Mouse (Mus musculus) kidney, embryonic 14.5 days (tissue): Measurements from ENCODE around the gene Nt5c2. TPM values are rescaled to one million over a fixed set of nuclear protein-coding genes. Genes with fewer than 3 reads are reported as not detected.
"Not testable (repeated sequence)": the region's sequence is repeated elsewhere in the genome, so short reads cannot be mapped to it uniquely, and the experiment has no call there.

Experiments used
- ATAC-seq: fragments of 200-750 bp; cut with Nextera tagmentation; 2 replicates; pipeline ENCODE4 v1.8.0; 2017; ENCODE audit warnings: moderate number of reproducible peaks, mild to moderate bottlenecking, moderate TSS enrichment, moderate library complexity; ENCODE audit not compliant: low FRiP score, low TSS enrichment
- H3K27ac ChIP-seq: fragments of 300-500 bp; sonication (generic); 2 replicates; pipeline ENCODE4 v1.5.1; 2014; ENCODE audit warnings: low read depth, mild to moderate bottlenecking, low read length, moderate library complexity, mixed read lengths
- H3K27me3 ChIP-seq: fragments of 300-500 bp; sonication (generic); 2 replicates; pipeline ENCODE4 v1.6.1; 2014; ENCODE audit warnings: mild to moderate bottlenecking, low read length; ENCODE audit not compliant: control insufficient read depth, insufficient read depth
- H3K36me3 ChIP-seq: fragments of 300-500 bp; sonication (generic); 2 replicates; pipeline ENCODE4 v1.6.1; 2014; ENCODE audit warnings: low read length, mixed read lengths; ENCODE audit not compliant: control insufficient read depth, insufficient read depth
- H3K4me1 ChIP-seq: fragments of 300-500 bp; sonication (generic); 2 replicates; pipeline ENCODE4 v1.6.1; 2014; ENCODE audit warnings: low read length, mixed read lengths; ENCODE audit not compliant: control insufficient read depth, insufficient read depth
- H3K4me2 ChIP-seq: fragments of 300-500 bp; sonication (generic); replicated peaks from 2 replicates; pipeline ENCODE4 v1.6.1; 2014; ENCODE audit warnings: low read depth, mild to moderate bottlenecking, low read length
- H3K4me3 ChIP-seq: fragments of 300-500 bp; sonication (generic); 2 replicates; pipeline ENCODE4 v1.5.1; 2014; ENCODE audit warnings: mild to moderate bottlenecking, low read length
- H3K9ac ChIP-seq: fragments of 300-500 bp; sonication (generic); 2 replicates; pipeline ENCODE4 v1.6.1; 2014; ENCODE audit warnings: low read depth, mild to moderate bottlenecking, low read length, moderate library complexity
- H3K9me3 ChIP-seq: fragments of 300-500 bp; sonication (generic); 2 replicates; pipeline ENCODE4 v1.6.1; 2016; ENCODE audit warnings: low read length; ENCODE audit not compliant: control insufficient read depth
- WGBS: fragments of 180-500 bp; shearing (Covaris S2); extraction: QIAGEN DNeasy Blood & Tissue Kit; methylation state at CpG from one replicate; pipeline ENCODE4 v1.1.7; 2014; 5-methylcytosine and 5-hydroxymethylcytosine counted together
- polyA plus RNA-seq: library from polyadenylated mRNA; unstranded; fragments of >200 nt; fragmentation: Nextera tagmentation; extraction: Ambion mirVana; gene quantifications from 2 replicates; pipeline ENCODE4 v1.2.1, GENCODE M21; 2014

Gene Nt5c2
- polyA plus RNA-seq, 1 experiment from 2014 or later = 80.2 TPM

DNA sequence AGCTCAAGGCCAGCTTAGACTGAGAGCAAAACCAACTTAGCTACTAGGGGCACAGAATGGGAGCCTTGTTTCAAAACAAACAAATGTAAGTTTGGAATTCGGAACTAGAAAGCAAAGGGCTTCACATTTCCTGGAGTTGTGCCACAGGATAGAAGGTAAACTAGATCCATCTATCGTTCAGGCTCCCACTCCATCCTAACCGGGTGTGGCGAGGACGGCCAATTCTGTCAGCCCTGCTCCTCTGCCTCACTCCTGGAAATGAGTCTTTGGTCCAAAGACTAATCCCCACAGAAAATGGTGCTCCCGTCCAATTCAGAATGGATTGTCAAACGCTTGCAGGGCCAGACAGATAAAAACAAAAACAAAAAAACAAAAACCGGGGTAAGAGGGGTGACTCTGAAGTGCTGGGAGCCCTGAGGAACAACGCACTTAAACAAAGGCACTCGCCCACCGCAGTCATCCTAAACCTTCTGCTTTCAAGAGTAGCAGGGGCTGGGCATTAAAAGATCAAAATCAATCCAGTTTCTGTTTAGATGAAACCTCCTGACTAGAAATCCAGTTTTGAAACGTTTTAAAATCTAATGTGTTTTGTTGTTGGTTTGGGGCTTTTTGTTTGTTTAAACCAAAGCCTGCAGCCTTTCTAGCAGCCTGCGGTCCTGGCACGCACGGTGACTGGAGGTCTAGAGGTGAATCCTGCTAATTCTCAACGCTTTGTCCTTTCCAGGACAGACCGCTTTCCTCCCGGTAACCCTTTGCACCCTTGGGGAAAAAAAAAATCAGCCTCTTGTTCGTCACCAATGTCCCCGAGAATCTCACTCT lies 1.4 kb downstream of the Nt5c2 start:
- no peak for ATAC-seq
- Histone ChIP-seq H3K27ac (no peak overlapping the region), H3K9ac (no peak overlapping the region), H3K4me1 (peaks cover 9% of the 10 kb centered on the region), H3K4me3 (no peak overlapping the region), H3K36me3 (no peaks in the 10 kb centered on the region), H3K4me2 (no peak overlapping the region; the same call in 1 of the 2 replicates), H3K27me3 (peaks cover 53% of the 10 kb centered on the region), H3K9me3 (no peaks in the 10 kb centered on the region)
- WGBS = 16% methylated on average over 20 of the region's 20 CpGs

DNA sequence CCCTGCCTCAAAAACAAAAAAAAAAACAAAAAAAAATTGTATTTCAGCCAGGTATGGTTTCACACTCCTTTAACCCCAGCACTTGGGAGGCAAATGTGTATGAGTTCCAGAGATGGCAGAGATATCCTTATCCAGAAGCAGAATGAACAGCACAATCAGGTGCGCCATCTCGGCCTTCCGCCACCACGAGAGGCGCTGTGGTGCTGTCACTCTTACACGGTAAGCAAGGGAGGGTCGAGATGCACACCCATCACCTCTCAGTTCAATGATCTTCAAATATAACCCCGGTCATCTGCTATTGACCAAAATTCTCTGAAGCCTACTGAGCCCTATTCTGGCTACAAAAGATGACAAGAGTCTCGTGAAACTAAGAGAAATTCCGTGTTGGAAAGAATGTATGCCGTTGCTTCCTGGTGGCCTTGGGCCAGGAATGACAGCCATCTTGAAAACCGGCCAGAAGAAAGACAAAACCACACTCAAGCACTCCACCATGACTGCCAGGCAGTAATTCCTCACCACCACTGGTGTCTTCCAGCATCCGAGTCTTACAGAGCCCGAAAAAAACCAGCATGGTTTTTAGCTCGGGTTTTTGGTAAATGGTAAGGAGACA lies 2.3 kb downstream of the Nt5c2 start:
- Histone ChIP-seq H3K27ac (no peak overlapping the region), H3K36me3 (no peaks in the 10 kb centered on the region), H3K4me1 (peaks cover 9% of the 10 kb centered on the region), H3K9me3 (no peaks in the 10 kb centered on the region), H3K4me2 (no peak overlapping the region), H3K27me3 (peaks cover 47% of the 10 kb centered on the region), H3K9ac (no peak overlapping the region), H3K4me3 (no peak overlapping the region)
- ATAC-seq = no peak
- 90% methylated on average over 15 of the region's 15 CpGs for WGBS

DNA sequence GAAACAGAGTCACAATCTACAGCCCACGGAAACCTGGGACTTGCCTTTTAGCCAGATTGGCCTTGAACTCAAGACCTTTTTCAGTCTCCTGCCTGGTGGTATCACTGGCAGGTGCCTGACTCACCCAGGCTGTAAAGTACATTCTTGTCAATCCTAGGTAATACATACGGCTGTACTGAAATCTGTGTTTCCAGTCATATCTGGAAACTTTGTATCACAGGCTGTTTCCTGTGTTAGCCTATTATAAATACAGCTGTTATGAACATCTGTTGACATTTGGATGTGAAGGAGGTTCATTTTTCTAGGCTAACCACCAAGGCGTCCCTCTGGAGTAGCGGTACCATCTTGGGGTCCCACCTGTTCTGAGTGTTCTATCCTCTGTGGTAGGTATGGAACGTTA lies 5.0 kb downstream of the Nt5c2 start:
- Histone ChIP-seq H3K4me3 (no peak overlapping the region), H3K36me3 (no peaks in the 10 kb centered on the region), H3K4me1 (peaks cover 5% of the 10 kb centered on the region), H3K27me3 (peaks cover 27% of the 10 kb centered on the region), H3K4me2 (no peak overlapping the region), H3K9ac (no peak overlapping the region), H3K9me3 (no peaks in the 10 kb centered on the region), H3K27ac (no peak overlapping the region)
- WGBS = 88% methylated on average over 5 of the region's 5 CpGs
- ATAC-seq = no peak

DNA sequence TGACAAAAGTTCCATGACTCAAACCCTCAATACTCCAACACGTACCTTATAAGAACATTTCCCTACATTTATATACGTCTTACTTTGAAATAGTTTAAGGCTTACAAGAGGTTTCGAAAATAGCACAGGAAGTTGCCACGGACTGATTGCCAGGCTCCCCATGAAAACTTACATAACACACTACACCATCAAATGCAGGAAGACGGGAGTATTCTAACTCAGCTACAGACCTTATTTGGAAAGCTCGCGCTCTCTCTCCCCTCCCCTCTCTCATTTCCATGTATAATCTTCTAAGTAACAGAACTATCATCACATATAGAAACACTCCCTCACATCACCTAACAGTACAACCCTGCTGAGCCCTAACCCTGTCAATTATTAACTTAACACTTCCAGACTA lies 5.5 kb downstream of the Nt5c2 start:
- H3K27ac ChIP-seq = no peak overlapping the region
- no peak overlapping the region for H3K9ac ChIP-seq
- no peak overlapping the region for H3K4me2 ChIP-seq
- peaks cover 21% of the 10 kb centered on the region for H3K27me3 ChIP-seq
- WGBS = 86% methylated on average over 7 of the region's 7 CpGs
- ATAC-seq = no peak
- H3K9me3 ChIP-seq = no peaks in the 10 kb centered on the region
- H3K4me3 ChIP-seq = no peak overlapping the region
- H3K4me1 ChIP-seq = peaks cover 4% of the 10 kb centered on the region
- no peaks in the 10 kb centered on the region for H3K36me3 ChIP-seq

DNA sequence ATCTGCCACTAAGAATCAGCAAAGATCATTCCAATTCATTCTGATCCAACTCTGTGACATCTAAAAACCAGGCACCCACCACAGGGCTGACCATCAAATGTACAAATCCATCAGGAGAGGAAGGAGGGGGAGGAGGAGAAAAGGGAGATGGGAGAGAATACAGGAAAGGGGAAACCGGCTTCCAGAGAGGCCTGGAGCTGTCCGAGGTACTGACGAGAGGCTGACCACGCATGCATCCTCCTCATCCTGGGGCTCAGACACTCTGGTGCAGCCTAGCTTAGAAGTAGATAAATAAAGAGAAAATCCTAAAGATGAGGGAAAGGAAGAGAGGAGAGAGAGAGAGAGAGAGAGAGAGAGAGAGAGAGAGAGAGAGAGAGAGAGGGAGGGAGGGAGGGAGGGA lies 8.6 kb downstream of the Nt5c2 start:
- no peak overlapping the region for H3K4me2 ChIP-seq
- no peak overlapping the region for H3K27ac ChIP-seq
- no peaks in the 10 kb centered on the region for H3K27me3 ChIP-seq
- no peak overlapping the region for H3K9ac ChIP-seq
- ATAC-seq = no peak
- WGBS = 0% methylated on average over 4 of the region's 4 CpGs
- no peaks in the 10 kb centered on the region for H3K9me3 ChIP-seq
- no peaks in the 10 kb centered on the region for H3K4me1 ChIP-seq
- no peak overlapping the region for H3K4me3 ChIP-seq
- H3K36me3 ChIP-seq = no peaks in the 10 kb centered on the region

DNA sequence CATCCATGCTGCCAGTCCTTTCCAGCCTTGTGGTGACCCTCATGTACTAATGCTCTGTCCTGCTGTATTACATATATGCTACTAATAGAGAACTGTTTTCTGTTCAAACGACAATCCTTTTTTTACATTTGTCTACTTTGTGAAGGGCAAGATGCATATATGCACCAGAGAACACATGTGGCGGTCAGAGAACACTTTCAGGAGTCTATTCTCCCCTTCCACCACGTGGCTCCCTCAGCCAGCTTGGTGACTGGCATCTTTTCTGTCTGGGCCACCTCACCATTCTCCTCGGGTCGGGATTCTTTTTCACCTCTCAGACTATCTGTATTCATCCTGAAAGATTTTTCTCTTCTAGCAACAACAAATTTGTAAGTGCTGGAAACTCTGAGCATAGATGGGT lies 9.1 kb downstream of the Nt5c2 start:
- WGBS = 69% methylated on average over 5 of the region's 5 CpGs
- ATAC-seq = no peak

DNA sequence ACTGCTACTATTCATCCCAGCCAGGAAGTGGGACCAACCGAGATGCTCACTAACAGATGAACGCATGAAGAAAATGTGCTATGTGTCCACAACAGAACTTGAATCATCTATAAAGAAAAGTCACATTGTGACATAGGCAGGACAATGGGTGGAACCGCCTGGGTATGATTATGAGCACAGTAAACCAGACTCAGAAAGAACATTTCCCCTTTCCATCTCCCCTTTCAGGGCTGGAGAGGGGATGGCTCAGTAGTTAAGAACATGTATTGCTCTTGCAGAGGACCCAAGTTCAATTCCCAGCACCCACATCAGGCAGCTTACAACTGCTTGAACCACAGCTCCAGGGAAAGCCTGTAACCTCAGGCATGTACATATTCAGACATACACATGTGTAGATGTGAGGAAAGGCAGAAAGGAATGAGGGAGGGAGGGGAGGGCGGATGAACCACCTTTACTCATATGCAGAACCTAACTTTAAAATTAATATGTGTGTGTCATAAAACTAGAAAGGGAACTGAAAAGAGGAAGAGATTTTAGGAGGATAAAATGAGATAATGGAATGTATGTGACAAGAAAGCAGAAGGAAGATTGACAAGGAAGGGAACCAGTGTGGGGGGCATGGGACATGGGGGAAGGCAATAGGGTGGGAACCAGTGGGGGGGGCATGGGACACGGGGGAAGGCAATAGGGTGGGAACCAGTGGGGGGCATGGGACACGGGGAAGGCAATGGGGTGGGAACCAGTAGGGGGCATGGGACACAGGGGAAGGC lies 11.0 kb downstream of the Nt5c2 start:
- Histone ChIP-seq H3K27ac (no peak overlapping the region), H3K27me3 (no peaks in the 10 kb centered on the region), H3K4me3 (no peak overlapping the region), H3K4me1 (no peaks in the 10 kb centered on the region), H3K4me2 (no peak overlapping the region), H3K9ac (no peak overlapping the region), H3K36me3 (no peaks in the 10 kb centered on the region), H3K9me3 (no peaks in the 10 kb centered on the region)
- WGBS = 82% methylated on average over 6 of the region's 6 CpGs
- no peak for ATAC-seq

More for the DNA sequence above, 9.1 kb downstream of the Nt5c2 start:
- Histone ChIP-seq H3K27ac (no peak overlapping the region), H3K27me3 (no peaks in the 10 kb centered on the region), H3K4me2 (no peak overlapping the region), H3K4me3 (no peak overlapping the region), H3K9ac (no peak overlapping the region), H3K36me3 (no peaks in the 10 kb centered on the region), H3K4me1 (no peaks in the 10 kb centered on the region), H3K9me3 (no peaks in the 10 kb centered on the region)

DNA sequence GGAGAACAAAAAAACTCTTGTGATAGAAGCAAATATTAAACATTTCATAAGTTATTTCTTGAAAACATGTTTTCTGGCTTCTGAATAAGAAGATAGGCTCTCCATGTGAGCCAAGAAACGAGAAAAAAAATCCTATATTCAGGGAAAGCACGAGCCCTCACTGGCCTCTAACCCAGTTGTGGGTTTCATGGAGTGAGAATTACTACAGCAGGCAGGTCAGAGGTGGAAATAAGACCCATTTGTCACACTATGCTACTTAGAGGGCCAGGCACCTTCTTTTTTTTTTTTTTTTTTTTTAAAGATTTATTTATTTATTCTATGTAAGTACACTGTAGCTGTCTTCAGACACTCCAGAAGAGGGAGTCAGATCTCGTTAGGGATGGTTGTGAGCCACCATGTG lies 14.6 kb downstream of the Nt5c2 start:
- H3K27ac ChIP-seq, H3K36me3 ChIP-seq, H3K4me3 ChIP-seq, H3K4me1 ChIP-seq, H3K27me3 ChIP-seq, H3K9ac ChIP-seq, H3K4me2 ChIP-seq, ATAC-seq, H3K9me3 ChIP-seq: not testable (repeated sequence)
- WGBS = 72% methylated on average over 2 of the region's 3 CpGs

DNA sequence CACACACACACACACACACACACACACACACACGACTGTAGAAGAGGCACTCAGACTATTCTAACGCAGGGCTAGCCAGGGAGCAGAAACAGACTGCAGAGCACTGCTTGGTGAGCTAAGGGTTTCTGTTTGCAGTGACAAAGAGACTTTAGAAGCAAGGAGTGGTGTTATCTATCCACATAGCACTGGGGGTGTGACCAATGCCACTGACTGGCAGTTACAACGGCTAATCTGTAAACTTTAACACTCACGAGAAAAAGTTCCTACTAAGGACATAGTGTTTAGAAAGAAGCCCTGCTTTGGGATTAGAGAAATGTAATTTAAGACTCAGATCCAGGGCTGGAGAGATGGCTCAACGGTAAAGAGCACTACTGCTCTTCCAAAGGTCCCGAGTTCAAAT lies 15.2 kb downstream of the Nt5c2 start:
- H3K4me2 ChIP-seq = no peak overlapping the region
- H3K27ac ChIP-seq = no peak overlapping the region
- no peak for ATAC-seq
- no peaks in the 10 kb centered on the region for H3K36me3 ChIP-seq
- 86% methylated on average over 6 of the region's 6 CpGs for WGBS
- H3K9me3 ChIP-seq = no peaks in the 10 kb centered on the region
- H3K9ac ChIP-seq = no peak overlapping the region
- H3K4me1 ChIP-seq = no peaks in the 10 kb centered on the region
- no peaks in the 10 kb centered on the region for H3K27me3 ChIP-seq
- H3K4me3 ChIP-seq = no peak overlapping the region
